Mouse (Mus musculus) stomach, postnatal 0 days (tissue): ENCODE measurements around the gene Borcs7. TPM values are rescaled to one million over a fixed set of nuclear protein-coding genes. Genes with fewer than 3 reads are reported as not detected.
A peak's percentile ranks its signal among the peaks of the same experiment; 100 is the strongest.

Source experiments
- ATAC-seq: fragments of 200-750 bp; cut with Nextera tagmentation; 2 replicates; pipeline ENCODE4 v1.8.0; 2017; ENCODE audit not compliant: low FRiP score, low TSS enrichment
- DNase-seq: peaks from one replicate; pipeline ENCODE4 v3.0.0-alpha.2; 2016; ENCODE audit warnings: low spot score
- H3K27ac ChIP-seq: fragments of 300-500 bp; sonication (generic); replicated peaks from 2 replicates; pipeline ENCODE4 v1.5.1; 2014; ENCODE audit warnings: mild to moderate bottlenecking, control low read depth
- H3K27me3 ChIP-seq: fragments of 300-500 bp; sonication (generic); 2 replicates; pipeline ENCODE4 v1.6.1; 2014; ENCODE audit warnings: low read length; ENCODE audit not compliant: control insufficient read depth, insufficient read depth
- H3K36me3 ChIP-seq: fragments of 300-500 bp; sonication (generic); 2 replicates; pipeline ENCODE4 v1.6.1; 2014; ENCODE audit warnings: low read length, mixed read lengths; ENCODE audit not compliant: control insufficient read depth, insufficient read depth
- H3K4me1 ChIP-seq: fragments of 300-500 bp; sonication (generic); replicated peaks from 2 replicates; pipeline ENCODE4 v1.6.1; 2014; ENCODE audit warnings: antibody characterized with exemption; ENCODE audit not compliant: control insufficient read depth, insufficient read depth
- H3K4me2 ChIP-seq: fragments of 300-500 bp; sonication (generic); replicated peaks from 2 replicates; pipeline ENCODE4 v1.6.1; 2014; ENCODE audit warnings: low read depth, mild to moderate bottlenecking, control low read depth, moderate library complexity
- H3K4me3 ChIP-seq: fragments of 300-500 bp; sonication (generic); 2 replicates; pipeline ENCODE4 v1.5.1; 2014; ENCODE audit warnings: low read depth, low read length, control low read depth
- H3K9ac ChIP-seq: fragments of 300-500 bp; sonication (generic); 2 replicates; pipeline ENCODE4 v1.6.1; 2014; ENCODE audit warnings: mild to moderate bottlenecking, low read length, control low read depth, mixed read lengths
- H3K9me3 ChIP-seq: fragments of 300-500 bp; sonication (generic); 2 replicates; pipeline ENCODE4 v1.6.1; 2016; ENCODE audit warnings: low read length; ENCODE audit not compliant: control insufficient read depth
- CTCF ChIP-seq: IDR thresholded peaks from 2 replicates; pipeline ENCODE4 v1.5.1; 2016; ENCODE audit warnings: antibody characterized with exemption, low read depth, mild to moderate bottlenecking, moderate library complexity
- EP300 ChIP-seq: optimal IDR thresholded peaks from 2 replicates; pipeline ENCODE3; 2016; ENCODE audit warnings: antibody characterized with exemption
- WGBS: fragments of 180-500 bp; shearing (Covaris S2); extraction: QIAGEN DNeasy Blood & Tissue Kit; methylation state at CpG from one replicate; pipeline ENCODE4 v1.1.7; 2014; 5-methylcytosine and 5-hydroxymethylcytosine counted together
- polyA plus RNA-seq: library from polyadenylated mRNA; unstranded; fragments of >200 nt; fragmentation: Nextera tagmentation; extraction: Ambion mirVana; gene quantifications from 2 replicates; pipeline ENCODE4 v1.2.1, GENCODE M21; 2015

Gene Borcs7
- polyA plus RNA-seq, 1 experiment from 2014 or later: 15.6 TPM

- Histone ChIP-seq H3K36me3 (peaks cover 4% of the 10 kb centered on the region; the same call in 1 of the 2 replicates), H3K27me3 (no peaks in the 10 kb centered on the region), H3K4me1 (peaks cover 31% of the 10 kb centered on the region), H3K27ac (peak overlapping the region; percentile 78), H3K4me3 (no peak overlapping the region), H3K4me2 (no peak overlapping the region), H3K9ac (peak overlapping the region; percentile 27; the same call in 1 of the 2 replicates), H3K9me3 (no peaks in the 10 kb centered on the region)
- no peak for ATAC-seq
- TF ChIP-seq EP300 (no peak), CTCF (no peak)
- no peak for DNase-seq
- 75% methylated on average over 10 of the region's 10 CpGs for WGBS
Observed at GRCm38 (mm10) chr19:46644343-46644792, 45.3 kb upstream of the Borcs7 start.

GRCm38 (mm10) chr19:46644793-46645602, 44.7 kb upstream of the Borcs7 start:
- H3K4me1 ChIP-seq: peaks cover 31% of the 10 kb centered on the region
- H3K4me2 ChIP-seq: no peak overlapping the region
- no peaks in the 10 kb centered on the region for H3K27me3 ChIP-seq
- ATAC-seq: peak; percentile 44
- H3K27ac ChIP-seq: peak overlapping the region; percentile 78
- H3K9me3 ChIP-seq: no peaks in the 10 kb centered on the region
- H3K36me3 ChIP-seq: peaks cover 4% of the 10 kb centered on the region; the same call in 1 of the 2 replicates
- no peak overlapping the region for H3K9ac ChIP-seq
- TF ChIP-seq EP300 (no peak), CTCF (peak; percentile 29)
- H3K4me3 ChIP-seq: no peak overlapping the region
- peak; percentile 59 for DNase-seq
- WGBS: 21% methylated on average over 12 of the region's 12 CpGs

- ATAC-seq: no peak
- Histone ChIP-seq H3K9ac (no peak overlapping the region), H3K36me3 (peaks cover 4% of the 10 kb centered on the region; the same call in 1 of the 2 replicates), H3K4me3 (no peak overlapping the region), H3K27me3 (no peaks in the 10 kb centered on the region), H3K4me2 (no peak overlapping the region), H3K4me1 (peaks cover 26% of the 10 kb centered on the region), H3K27ac (no peak overlapping the region), H3K9me3 (no peaks in the 10 kb centered on the region)
- TF ChIP-seq EP300: no peak
- no peak for TF ChIP-seq CTCF
- no peak for DNase-seq
- 79% methylated on average over 12 of the region's 12 CpGs for WGBS
Observed at GRCm38 (mm10) chr19:46646041-46646481, 43.6 kb upstream of the Borcs7 start.

GRCm38 (mm10) chr19:46647254-46647653, 42.5 kb upstream of the Borcs7 start:
- H3K36me3 ChIP-seq: peaks cover 5% of the 10 kb centered on the region; the same call in 1 of the 2 replicates
- TF ChIP-seq EP300 (no peak), CTCF (no peak)
- no peak overlapping the region for H3K9ac ChIP-seq
- DNase-seq (no peak), ATAC-seq (no peak)
- 45% methylated on average over 3 of the region's 3 CpGs for WGBS
- H3K4me3 ChIP-seq: no peak overlapping the region
- H3K27me3 ChIP-seq: no peaks in the 10 kb centered on the region
- no peak overlapping the region for H3K4me2 ChIP-seq
- no peaks in the 10 kb centered on the region for H3K9me3 ChIP-seq
- peaks cover 18% of the 10 kb centered on the region for H3K4me1 ChIP-seq
- no peak overlapping the region for H3K27ac ChIP-seq

GRCm38 (mm10) chr19:46647850-46648249, 41.9 kb upstream of the Borcs7 start:
- TF ChIP-seq CTCF: peak; percentile 65
- TF ChIP-seq EP300: no peak
- H3K4me1 ChIP-seq: peaks cover 17% of the 10 kb centered on the region
- no peak for ATAC-seq
- H3K9me3 ChIP-seq: no peaks in the 10 kb centered on the region
- H3K9ac ChIP-seq: no peak overlapping the region
- DNase-seq: no peak
- H3K36me3 ChIP-seq: peaks cover 7% of the 10 kb centered on the region; the same call in 1 of the 2 replicates
- H3K27ac ChIP-seq: no peak overlapping the region
- no peaks in the 10 kb centered on the region for H3K27me3 ChIP-seq
- 78% methylated on average over 8 of the region's 8 CpGs for WGBS
- no peak overlapping the region for H3K4me3 ChIP-seq
- H3K4me2 ChIP-seq: no peak overlapping the region

- Histone ChIP-seq H3K36me3 (peaks cover 7% of the 10 kb centered on the region; the same call in 1 of the 2 replicates), H3K27me3 (no peaks in the 10 kb centered on the region), H3K9me3 (no peaks in the 10 kb centered on the region), H3K4me1 (peaks cover 10% of the 10 kb centered on the region), H3K27ac (no peak overlapping the region), H3K4me2 (no peak overlapping the region), H3K9ac (no peak overlapping the region), H3K4me3 (no peak overlapping the region)
- ATAC-seq: no peak
- 93% methylated on average over 14 of the region's 14 CpGs for WGBS
- no peak for DNase-seq
- TF ChIP-seq EP300 (no peak), CTCF (no peak)
Observed at GRCm38 (mm10) chr19:46648565-46648964, 41.1 kb upstream of the Borcs7 start.
